Mouse (Mus musculus): Measurements from ENCODE around the gene Arpc5.
A peak's percentile ranks its signal among the peaks of the same experiment; 100 is the strongest.

- TF ChIP-seq CTCF (IDR thresholded peaks at IDR 0.05; ENCODE audit: borderline replicate concordance, insufficient read depth, low read length) (no peak), POLR2A (IDR thresholded peaks at IDR 0.05; ENCODE audit: low read depth, low read length) (peak; percentile 13; the same call in 1 of the 2 replicates)
Observed at GRCm38 (mm10) chr1:152771016-152771415, 4.7 kb downstream of the Arpc5 start.
